Mouse (Mus musculus) MEL (cell line): ENCODE results near the gene Ssh1. TPM values are rescaled to one million over a fixed set of nuclear protein-coding genes. Genes with fewer than 3 reads are reported as not detected.

Source experiments
- DNase-seq: peaks from one replicate; pipeline ENCODE4 v3.0.0; 2011; ENCODE audit warnings: low read depth, low spot score
- H3K27ac ChIP-seq: 2 replicates; pipeline ENCODE4 v1.5.1; 2012; ENCODE audit warnings: low read depth, mild to moderate bottlenecking, control low read depth, low read length, moderate library complexity; ENCODE audit not compliant: control insufficient read depth
- H3K27me3 ChIP-seq, 2 experiments: fragments of 150-350 bp in 1 of 2; sonication (generic) in 1 of 2; 2 replicates each; pipeline ENCODE4 v1.6.1; 2012; ENCODE audit warnings: low read length in 2 of 2, mild to moderate bottlenecking in 2 of 2, improper control_type of control experiment in 1 of 2, moderate library complexity in 1 of 2; ENCODE audit not compliant: insufficient read depth in 2 of 2, control insufficient read depth in 1 of 2
- H3K36me3 ChIP-seq, 2 experiments: 2 replicates each; pipeline ENCODE4 v1.6.1; 2012 to 2014; ENCODE audit warnings: low read length in 2 of 2, improper control_type of control experiment in 1 of 2, inconsistent platforms in 1 of 2, mild to moderate bottlenecking in 1 of 2; ENCODE audit not compliant: insufficient read depth in 2 of 2, control insufficient read depth in 1 of 2
- H3K4me1 ChIP-seq, 2 experiments: fragments of 150-350 bp in 1 of 2; sonication (generic) in 1 of 2; 2 replicates each; pipeline ENCODE4 v1.6.1; 2012; ENCODE audit warnings: low read length in 2 of 2, improper control_type of control experiment in 1 of 2, mild to moderate bottlenecking in 1 of 2; ENCODE audit not compliant: insufficient read depth in 2 of 2, control insufficient read depth in 1 of 2
- H3K4me3 ChIP-seq, 2 experiments: fragments of 150-350 bp in 1 of 2; sonication (generic) in 1 of 2; 2 replicates each; pipeline ENCODE4 v1.5.1; 2012; ENCODE audit warnings: low read depth in 2 of 2, low read length in 2 of 2, mild to moderate bottlenecking in 2 of 2, moderate library complexity in 2 of 2, control low read depth in 1 of 2, improper control_type of control experiment in 1 of 2; ENCODE audit not compliant: control insufficient read depth in 1 of 2, insufficient read depth in 1 of 2
- H3K79me2 ChIP-seq: 2 replicates; pipeline ENCODE4 v1.6.1; 2012; ENCODE audit warnings: mild to moderate bottlenecking, low read length, moderate library complexity; ENCODE audit not compliant: control insufficient read depth, poor library complexity, insufficient read depth
- H3K9ac ChIP-seq: 2 replicates; pipeline ENCODE4 v1.6.1; 2012; ENCODE audit warnings: low read depth, mild to moderate bottlenecking, control low read depth, low read length, moderate library complexity; ENCODE audit not compliant: control insufficient read depth, poor library complexity, severe bottlenecking
- H3K9me3 ChIP-seq: fragments of 150-350 bp; sonication (generic); replicated peaks from 2 replicates; pipeline ENCODE4 v1.6.1; 2012; ENCODE audit warnings: mild to moderate bottlenecking, low read length, improper control_type of control experiment, moderate library complexity; ENCODE audit not compliant: insufficient read depth
- CHD1 ChIP-seq: IDR thresholded peaks from 2 replicates; pipeline ENCODE4 v1.6.1; 2012; ENCODE audit warnings: low read depth, mild to moderate bottlenecking, inconsistent platforms, low read length, improper control_type of control experiment
- CTCF ChIP-seq, 3 experiments: IDR thresholded peaks in 2 of 3; conservative IDR thresholded peaks in 1 of 3; 2 replicates each; pipeline ENCODE4 v1.5.1; 2011 to 2012; ENCODE audit warnings: low read length in 3 of 3, low read depth in 2 of 3, mild to moderate bottlenecking in 2 of 3, improper control_type of control experiment in 1 of 3, inconsistent platforms in 1 of 3, mixed read lengths in 1 of 3, moderate library complexity in 1 of 3; ENCODE audit not compliant: control insufficient read depth in 1 of 3, insufficient read depth in 1 of 3, poor library complexity in 1 of 3, severe bottlenecking in 1 of 3
- E2F4 ChIP-seq: IDR thresholded peaks from 2 replicates; pipeline ENCODE4 v1.6.1; 2011; ENCODE audit warnings: low read depth, low read length, improper control_type of control experiment, borderline replicate concordance
- ETS1 ChIP-seq: IDR thresholded peaks from 2 replicates; pipeline ENCODE4 v1.6.1; 2012; ENCODE audit warnings: low read depth, mild to moderate bottlenecking, inconsistent platforms, low read length, improper control_type of control experiment, moderate library complexity
- GATA1 ChIP-seq: IDR thresholded peaks from 2 replicates; pipeline ENCODE4 v1.6.1; 2011; ENCODE audit warnings: low read depth, low read length, improper control_type of control experiment
- MEF2A ChIP-seq: IDR thresholded peaks from 2 replicates; pipeline ENCODE4 v1.6.1; 2014; ENCODE audit warnings: low read depth, mild to moderate bottlenecking, inconsistent platforms, low read length, improper control_type of control experiment; ENCODE audit not compliant: poor library complexity, insufficient replicate concordance, severe bottlenecking; ENCODE audit errors: extremely low read depth
- MXI1 ChIP-seq: IDR thresholded peaks from 2 replicates; pipeline ENCODE4 v1.6.1; 2011; ENCODE audit warnings: mild to moderate bottlenecking, low read depth, low read length, improper control_type of control experiment
- NRF1 ChIP-seq: IDR thresholded peaks from 2 replicates; pipeline ENCODE4 v1.6.1; 2014; ENCODE audit warnings: low read depth, mild to moderate bottlenecking, inconsistent platforms, low read length, improper control_type of control experiment, moderate library complexity; ENCODE audit not compliant: poor library complexity, insufficient read depth, severe bottlenecking
- POLR2AphosphoS2 ChIP-seq: IDR thresholded peaks from 2 replicates; pipeline ENCODE4 v1.6.1; 2011; ENCODE audit warnings: low read length, improper control_type of control experiment
- RAD21 ChIP-seq: IDR thresholded peaks from 2 replicates; pipeline ENCODE4 v1.6.1; 2011; ENCODE audit warnings: mild to moderate bottlenecking, low read depth, low read length, improper control_type of control experiment
- TAL1 ChIP-seq: IDR thresholded peaks from 2 replicates; pipeline ENCODE4 v1.6.1; 2012; ENCODE audit warnings: mild to moderate bottlenecking, inconsistent platforms, low read length, moderate library complexity, mixed read lengths
- UBTF ChIP-seq: IDR thresholded peaks from 2 replicates; pipeline ENCODE4 v1.6.1; 2012; ENCODE audit warnings: low read depth, mild to moderate bottlenecking, inconsistent platforms, low read length, improper control_type of control experiment, moderate library complexity, borderline replicate concordance; ENCODE audit not compliant: insufficient read depth
- ZMIZ1 ChIP-seq: IDR thresholded peaks from 2 replicates; pipeline ENCODE4 v1.6.1; 2012; ENCODE audit warnings: low read depth, mild to moderate bottlenecking, inconsistent platforms, low read length, improper control_type of control experiment, moderate library complexity
- ZNF384 ChIP-seq: IDR thresholded peaks from 2 replicates; pipeline ENCODE4 v1.6.1; 2012; ENCODE audit warnings: low read depth, mild to moderate bottlenecking, inconsistent platforms, low read length, improper control_type of control experiment
- polyA plus RNA-seq, 2 experiments: library from polyadenylated mRNA; stranded (reverse) in 1 of 2; unstranded in 1 of 2; fragments of >175 nt in 1 of 2; fragments of >200 nt in 1 of 2; gene quantifications; 2 replicates each; pipeline versions ENCODE4 v1.2.1 to v1.2.4; 2012; ENCODE audit warnings: low replicate concordance in 2 of 2, low read depth in 1 of 2; ENCODE audit not compliant: insufficient read length in 2 of 2, insufficient read depth in 1 of 2, missing spikeins in 1 of 2
- total RNA-seq: library from RNA; depleted of rRNA; stranded (reverse); fragments of 300-350 nt; gene quantifications from 2 replicates; pipeline ENCODE4 v1.2.3, GENCODE M21; 2012

Gene Ssh1
- total and polyA plus RNA-seq, 3 experiments, result 2.3 to 6.8 TPM; not detected in 1

GRCm38 (mm10) chr5:113918654-113919053, 75.0 kb downstream of the Ssh1 start:
- H3K27me3 ChIP-seq, result no peaks in the 10 kb centered on the region
- no peak for TF ChIP-seq MXI1
- no peak for TF ChIP-seq TAL1
- H3K27ac ChIP-seq, result no peak overlapping the region
- no peak overlapping the region for H3K4me3 ChIP-seq
- H3K9me3 ChIP-seq, result no peaks in the 10 kb centered on the region
- H3K9ac ChIP-seq, result no peak overlapping the region
- H3K79me2 ChIP-seq, result no peaks in the 10 kb centered on the region
- no peaks in the 10 kb centered on the region for H3K36me3 ChIP-seq
- H3K4me1 ChIP-seq, result no peaks in the 10 kb centered on the region
- no peak for DNase-seq

- peak overlapping the region; percentile 32; the same call in 1 of the 2 replicates for H3K27ac ChIP-seq
- H3K36me3 ChIP-seq, result peaks cover 0 to 23% of the 10 kb centered on the region in 2 experiments; a peak in 2 of 4 replicates
- TF ChIP-seq ZMIZ1 (no peak), RAD21 (no peak), MEF2A (no peak), E2F4 (no peak), ETS1 (no peak), UBTF (no peak), ZNF384 (no peak), GATA1 (no peak), NRF1 (no peak), CHD1 (no peak), POLR2AphosphoS2 (no peak), CTCF (IDR thresholded peaks at IDR 0.05 in 2 of 3, conservative IDR thresholded peaks at IDR 0.05 in 1 of 3; ENCODE audit: control insufficient read depth in 1 of 3, insufficient read depth in 1 of 3, low read depth in 2 of 3, low read length in 3 of 3, poor library complexity in 1 of 3, severe bottlenecking in 1 of 3) (no peak)
- H3K79me2 ChIP-seq, result peaks cover 26% of the 10 kb centered on the region
- H3K27me3 ChIP-seq, result no peaks in the 10 kb centered on the region
- H3K9me3 ChIP-seq, result no peaks in the 10 kb centered on the region
- peak overlapping the region; percentile 34; the same call in 1 of the 2 replicates for H3K9ac ChIP-seq
- no peak for DNase-seq
- peak overlapping the region; percentile 35 to 49; a peak in 3 of 4 replicates for H3K4me3 ChIP-seq
- H3K4me1 ChIP-seq, result peaks cover 8 to 30% of the 10 kb centered on the region in 2 experiments
Measured at GRCm38 (mm10) chr5:113910705-113911104, 83.0 kb downstream of the Ssh1 start.
